Mouse (Mus musculus) hematopoietic stem cell, adult 5-6 weeks (primary cell): ENCODE results near the gene Gpr142. TPM values are rescaled to one million over a fixed set of nuclear protein-coding genes. Genes with fewer than 3 reads are reported as not detected.
A peak's percentile ranks its signal among the peaks of the same experiment; 100 is the strongest.

Experiments
- ATAC-seq, 2 experiments: fragments of 125-278 bp in 1 of 2; replicated peaks in 1 of 2; 2 replicates each; pipeline ENCODE4 v1.8.0; 2016 to 2017; ENCODE audit warnings: inconsistent platforms in 2 of 2, mild to moderate bottlenecking in 2 of 2, moderate number of reproducible peaks in 2 of 2, low read depth in 1 of 2, moderate TSS enrichment in 1 of 2; ENCODE audit not compliant: low FRiP score in 2 of 2, poor library complexity in 2 of 2, severe bottlenecking in 2 of 2, insufficient read depth in 1 of 2, low TSS enrichment in 1 of 2
- total RNA-seq: library from RNA; stranded (forward); fragments of 172-1452, 232-1000 nt; gene quantifications from 2 replicates; pipeline ENCODE4 v1.2.3, GENCODE M21; 2017

Gene Gpr142
- total RNA-seq, 1 experiment from 2014 or later = not detected

- ATAC-seq = peak; percentile 30 to 48; a peak in 1 of 4 replicates
These were observed 3.4 kb upstream of the Gpr142 start for GRCm38 (mm10) chr11:114795231-114795746.

GRCm38 (mm10) chr11:114795848-114796322 lies 2.8 kb upstream of the Gpr142 start, which contains the start of gene Btbd17:
Gene Btbd17, minus strand, starts transcription at chr11:114795945.
- ATAC-seq = no peak

- no peak for ATAC-seq
These were observed 1.5 kb upstream of the Gpr142 start for GRCm38 (mm10) chr11:114797176-114797575.

GRCm38 (mm10) chr11:114797981-114798380 lies 743 bp upstream of the Gpr142 start:
- no peak for ATAC-seq

- no peak for ATAC-seq
These were observed 3.2 kb downstream of the Gpr142 start for GRCm38 (mm10) chr11:114801906-114802305.

- no peak for ATAC-seq
These were observed 4.0 kb downstream of the Gpr142 start for GRCm38 (mm10) chr11:114802540-114803267.

GRCm38 (mm10) chr11:114803990-114804389 lies 5.3 kb downstream of the Gpr142 start:
- no peak for ATAC-seq

- ATAC-seq = no peak
These were observed 8.3 kb downstream of the Gpr142 start for GRCm38 (mm10) chr11:114807025-114807424.

- ATAC-seq = no peak; a peak in 1 of 4 replicates
These were observed 9.1 kb downstream of the Gpr142 start for GRCm38 (mm10) chr11:114807686-114808427.

GRCm38 (mm10) chr11:114809371-114809770 lies 10.6 kb downstream of the Gpr142 start:
- no peak for ATAC-seq

- no peak for ATAC-seq
These were observed 11.6 kb downstream of the Gpr142 start for GRCm38 (mm10) chr11:114810344-114810743.

GRCm38 (mm10) chr11:114812731-114813240 lies 14.1 kb downstream of the Gpr142 start:
- peak; percentile 71 to 78 for ATAC-seq

- peak; percentile 41 to 43; a peak in 3 of 4 replicates for ATAC-seq
These were observed 16.3 kb downstream of the Gpr142 start for GRCm38 (mm10) chr11:114814873-114815592.

GRCm38 (mm10) chr11:114816934-114817333 lies 18.2 kb downstream of the Gpr142 start:
- ATAC-seq = no peak

- ATAC-seq = peak; percentile 17 to 33; a peak in 2 of 4 replicates
These were observed 19.5 kb downstream of the Gpr142 start for GRCm38 (mm10) chr11:114818185-114818584.

GRCm38 (mm10) chr11:114819110-114819509 lies 20.4 kb downstream of the Gpr142 start:
- ATAC-seq = no peak

GRCm38 (mm10) chr11:114820444-114820843 lies 21.7 kb downstream of the Gpr142 start:
- no peak for ATAC-seq
